Comparison of ENCODE assay signal across 11 mouse cellular contexts in the genomic region with DNA sequence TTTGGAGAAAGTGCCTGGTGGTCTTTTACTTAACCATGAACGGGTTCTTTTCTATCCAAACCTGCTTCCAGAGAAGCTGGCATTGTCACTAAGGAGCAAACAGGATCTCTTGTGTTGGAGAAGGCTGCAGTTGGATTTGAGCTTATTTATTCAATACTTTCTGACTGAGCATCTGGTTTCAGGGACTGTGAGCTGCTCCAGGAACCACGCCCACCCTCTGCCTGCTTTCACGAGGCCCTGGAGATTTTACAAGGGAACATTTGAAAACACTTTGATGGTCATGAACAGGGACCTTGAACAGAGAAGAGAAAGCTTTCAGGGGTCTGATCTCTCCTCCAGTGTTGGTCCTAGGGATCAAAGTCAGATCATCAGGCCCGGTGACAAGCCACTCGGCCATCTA.
DNase-seq lines count a peak whose midpoint lies in the region; ATAC-seq and TF ChIP-seq lines count a peak whose summit lies in the region.
"Had no signal": no experiment of that assay in that cellular context is flagged by ENCODE, and none has a peak within 500 bp of the region (broad histone marks: within the 10 kb centered on the region; RNA-seq: fewer than 3 reads in every experiment).

No protein-coding gene starts in this region.

- no peak for TF ChIP-seq CTCF in thymus, adult 2 months (IDR thresholded peaks at IDR 0.05; ENCODE audit: borderline replicate concordance, control insufficient read depth, extremely low read depth, insufficient read depth, low read length, poor library complexity)

- no peaks in the 10 kb centered on the region for H3K27me3 ChIP-seq in heart, embryonic 10.5 days (ENCODE audit: insufficient read depth, poor library complexity, severe bottlenecking)
- 0 out of 2 replicates have a peak, but pooled peaks cover 4% of the 10 kb centered on the region for H3K27me3 ChIP-seq in heart, embryonic 11.5 days (ENCODE audit: control insufficient read depth, insufficient read depth, low read length)
- no peaks in the 10 kb centered on the region for H3K27me3 ChIP-seq in liver, embryonic 12.5 days (replicated peaks)
- no peaks in the 10 kb centered on the region for H3K27me3 ChIP-seq in thymus, adult 2 months (ENCODE audit: control insufficient read depth, insufficient read depth, low read length)
- H3K27me3 ChIP-seq: forebrain, embryonic 13.5 days; heart, embryonic 15.5 days had no signal

- 72% methylated on average over 5 of the region's 5 CpGs for WGBS in heart, embryonic 10.5 days
- WGBS in heart, embryonic 11.5 days (ENCODE audit: insufficient replicate concordance), result 69% methylated on average over 5 of the region's 5 CpGs
- 51% methylated on average over 5 of the region's 5 CpGs for WGBS in liver, embryonic 12.5 days (ENCODE audit: insufficient replicate concordance)
- WGBS in thymus, adult 2 months, result 79% methylated on average over 5 of the region's 5 CpGs

- ATAC-seq in heart, embryonic 11.5 days (replicated peaks; ENCODE audit: insufficient number of reproducible peaks, low FRiP score, low TSS enrichment), result no peak
- no peak for ATAC-seq in liver, embryonic 12.5 days
- ATAC-seq: forebrain, embryonic 13.5 days had no signal

- no peak for TF ChIP-seq POLR2A in thymus, adult 2 months (IDR thresholded peaks at IDR 0.05; ENCODE audit: control insufficient read depth, extremely low read depth, insufficient read depth, low read length, poor library complexity)

- peaks cover 4% of the 10 kb centered on the region; the same call in 1 of the 2 replicates for H3K4me1 ChIP-seq in heart, embryonic 10.5 days
- no peaks in the 10 kb centered on the region for H3K4me1 ChIP-seq in heart, embryonic 11.5 days (ENCODE audit: control insufficient read depth, insufficient read depth, low read length)
- H3K4me1 ChIP-seq in liver, embryonic 12.5 days, result peaks cover 86% of the 10 kb centered on the region
- H3K4me1 ChIP-seq in thymus, adult 2 months (replicated peaks; ENCODE audit: control insufficient read depth, insufficient read depth, low read length), result no peaks in the 10 kb centered on the region
- H3K4me1 ChIP-seq: heart, embryonic 15.5 days had no signal

- DNase-seq in heart, adult 18-20 months, result peak; percentile 65 to 74
- DNase-seq in heart, embryonic 10.5 days (ENCODE audit: low spot score), result no peak
- DNase-seq in brain, adult 2 months (ENCODE audit: low read depth, low spot score), result peak; percentile 39
- no peak for DNase-seq in cerebellum, postnatal 25 days
- no peak for DNase-seq in thymus, adult 2 months
- no peak for DNase-seq in lung, postnatal 25 days (ENCODE audit: low spot score)
- DNase-seq: kidney, adult 18-20 months had no signal

- H3K4me3 ChIP-seq in heart, embryonic 10.5 days, result no peak overlapping the region
- no peak overlapping the region for H3K4me3 ChIP-seq in heart, embryonic 11.5 days (ENCODE audit: low read depth, low read length)
- no peak overlapping the region for H3K4me3 ChIP-seq in liver, embryonic 12.5 days
- H3K4me3 ChIP-seq in thymus, adult 2 months (ENCODE audit: control insufficient read depth, insufficient read depth, low read length), result no peak overlapping the region
- H3K4me3 ChIP-seq: forebrain, embryonic 13.5 days; heart, embryonic 15.5 days had no signal

- no peak overlapping the region for H3K4me2 ChIP-seq in heart, embryonic 11.5 days
- peak overlapping the region; percentile 26; the same call in 1 of the 2 replicates for H3K4me2 ChIP-seq in liver, embryonic 12.5 days
- H3K4me2 ChIP-seq: forebrain, embryonic 13.5 days; heart, embryonic 15.5 days had no signal

- no peak overlapping the region for H3K27ac ChIP-seq in heart, embryonic 10.5 days
- H3K27ac ChIP-seq in heart, embryonic 11.5 days (ENCODE audit: low read depth, low read length), result peak overlapping the region; percentile 17; the same call in 1 of the 2 replicates
- H3K27ac ChIP-seq in liver, embryonic 12.5 days, result peak overlapping the region; percentile 95
- H3K27ac ChIP-seq in thymus, adult 2 months (ENCODE audit: control insufficient read depth, insufficient read depth, low read length), result no peak overlapping the region
- H3K27ac ChIP-seq: forebrain, embryonic 13.5 days; heart, embryonic 15.5 days had no signal

- no peaks in the 10 kb centered on the region for H3K9me3 ChIP-seq in heart, embryonic 10.5 days
- no peaks in the 10 kb centered on the region for H3K9me3 ChIP-seq in heart, embryonic 11.5 days (replicated peaks; ENCODE audit: control insufficient read depth, low read length)
- H3K9me3 ChIP-seq in liver, embryonic 12.5 days (replicated peaks), result no peaks in the 10 kb centered on the region
- H3K9me3 ChIP-seq: forebrain, embryonic 13.5 days; heart, embryonic 15.5 days had no signal

- no peak overlapping the region for H3K9ac ChIP-seq in heart, embryonic 11.5 days (ENCODE audit: low read depth, low read length)
- H3K9ac ChIP-seq in liver, embryonic 12.5 days, result peak overlapping the region; percentile 53
- H3K9ac ChIP-seq: forebrain, embryonic 13.5 days; heart, embryonic 15.5 days had no signal

- no peaks in the 10 kb centered on the region for H3K36me3 ChIP-seq in heart, embryonic 10.5 days
- no peaks in the 10 kb centered on the region for H3K36me3 ChIP-seq in heart, embryonic 11.5 days (ENCODE audit: control insufficient read depth, insufficient read depth, low read length)
- no peaks in the 10 kb centered on the region for H3K36me3 ChIP-seq in liver, embryonic 12.5 days
- H3K36me3 ChIP-seq in thymus, adult 2 months (ENCODE audit: control insufficient read depth, insufficient read depth, low read length), result no peaks in the 10 kb centered on the region
- H3K36me3 ChIP-seq: heart, embryonic 15.5 days had no signal

Comparison
In these comparisons a context has a peak if more than half of its experiments do, and no peak if none do; other contexts are left out.
1. DNase-seq: peak in heart, adult 18-20 months (2 of 2) and brain, adult 2 months (single experiment); none in heart, embryonic 10.5 days (single experiment), cerebellum, postnatal 25 days (0 of 2), thymus, adult 2 months (single experiment) and lung, postnatal 25 days (single experiment).
2. H3K27ac ChIP-seq: peak in heart, embryonic 11.5 days (single experiment) and liver, embryonic 12.5 days (single experiment); none in heart, embryonic 10.5 days (single experiment) and thymus, adult 2 months (single experiment).